Mouse (Mus musculus) cerebellum, adult 2 months (tissue): ENCODE measurements at regions not wholly inside any gene's neighbourhood (a gene's known extent, or its start where the extent isn't known, plus 50 kb on each side); places are given as distances from the start of the nearest gene placed in this dataset.

Source experiments
- CTCF ChIP-seq: fragments of 200-500 bp; IDR thresholded peaks from 2 replicates; pipeline ENCODE4 v1.5.1; 2011; ENCODE audit warnings: low read depth, mild to moderate bottlenecking, control low read depth, low read length, moderate library complexity, borderline replicate concordance; ENCODE audit not compliant: insufficient read depth
- POLR2A ChIP-seq: fragments of 200-500 bp; IDR thresholded peaks from 2 replicates; pipeline ENCODE4 v1.6.1; 2011; ENCODE audit warnings: low read length, control low read depth, borderline replicate concordance; ENCODE audit not compliant: insufficient read depth

DNA sequence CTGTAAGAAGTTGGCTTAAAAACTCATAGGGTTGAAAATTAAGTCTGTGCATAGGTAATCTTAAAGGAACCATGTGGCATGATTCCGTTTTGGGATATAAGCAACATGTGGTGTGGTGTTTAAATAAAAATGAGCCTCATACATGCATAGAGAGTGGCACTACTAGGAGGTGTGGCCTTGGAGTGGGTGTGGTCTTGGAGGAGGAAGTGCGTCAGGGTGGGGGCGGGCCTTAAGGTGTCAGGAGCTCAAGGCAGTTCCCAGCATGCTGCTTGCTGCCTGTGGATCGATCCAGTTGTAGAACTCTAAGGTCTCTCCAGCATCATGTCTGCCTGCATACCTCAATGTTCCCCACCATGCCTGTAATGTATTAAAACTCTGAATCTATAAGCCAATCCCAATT is 152.0 kb downstream of the Cand1 start:
- TF ChIP-seq POLR2A (no peak), CTCF (no peak)
